Mouse (Mus musculus) right cerebral cortex, postnatal 14 days (tissue): ENCODE results near the gene Foxp2.
A peak's percentile ranks its signal among the peaks of the same experiment; 100 is the strongest.

Experiments used
- DNase-seq: peaks from one replicate; pipeline ENCODE4 v3.0.0; 2022

The Foxp2 gene

DNA sequence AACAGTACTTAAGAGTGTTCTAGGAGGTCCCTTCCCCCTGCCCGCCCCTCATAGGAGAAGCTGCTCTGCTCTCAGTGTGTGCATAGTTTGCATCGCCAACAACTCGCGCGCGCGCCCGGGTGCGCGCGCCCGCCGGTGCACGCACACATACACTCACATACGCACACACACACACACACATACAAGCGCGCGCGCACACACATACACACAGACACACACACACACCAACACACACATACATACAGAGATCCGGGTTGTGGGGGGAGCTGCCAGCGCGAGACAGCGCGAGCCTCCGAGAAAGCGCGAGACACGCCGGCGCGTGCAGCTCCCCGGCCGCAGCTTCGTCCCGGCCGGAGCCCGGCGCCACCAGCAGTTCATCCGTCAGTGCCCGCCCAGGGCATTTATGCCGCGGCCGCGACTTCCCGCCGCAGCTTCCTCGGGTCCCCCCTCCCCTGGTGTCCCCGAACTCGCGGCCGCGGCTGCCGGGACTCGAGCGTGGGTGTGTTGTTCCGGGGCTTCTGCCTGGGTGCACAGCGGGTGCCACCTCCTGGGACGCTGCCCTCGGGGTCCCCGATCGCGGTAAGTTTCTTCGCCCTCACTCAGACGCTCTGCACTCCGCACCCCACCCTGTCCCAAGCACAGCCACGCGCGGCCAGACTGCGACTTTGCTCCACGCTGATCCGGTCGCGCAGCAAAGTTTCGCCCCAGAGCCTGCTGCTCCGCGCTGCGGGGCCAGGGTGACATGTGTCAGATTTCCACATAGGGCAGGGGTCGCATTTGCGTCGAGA, at the start of gene Foxp2:
TSS of gene Foxp2 (plus strand) at position 167 of the 788 bp plus-strand sequence.
- DNase-seq, result peak; percentile 45

DNA sequence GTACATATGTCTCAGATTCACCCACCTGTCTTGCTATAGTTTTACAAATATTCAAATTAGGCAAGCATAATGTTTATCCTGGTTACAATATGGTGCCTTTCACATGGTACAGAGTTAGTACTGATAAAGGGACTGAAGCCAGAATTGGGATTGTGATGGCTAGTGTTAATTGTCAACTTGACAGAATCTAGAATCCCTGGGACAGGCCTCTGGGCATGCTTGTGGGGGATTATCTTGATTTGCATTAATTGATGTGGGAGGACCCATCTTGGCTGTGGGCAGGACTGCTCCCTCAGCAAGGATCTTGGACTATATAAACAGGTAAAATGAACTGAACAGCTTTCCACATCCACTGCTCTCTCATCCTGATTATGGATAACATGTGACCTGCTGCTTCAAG, 15.9 kb upstream of the Foxp2 start:
- no peak for DNase-seq

DNA sequence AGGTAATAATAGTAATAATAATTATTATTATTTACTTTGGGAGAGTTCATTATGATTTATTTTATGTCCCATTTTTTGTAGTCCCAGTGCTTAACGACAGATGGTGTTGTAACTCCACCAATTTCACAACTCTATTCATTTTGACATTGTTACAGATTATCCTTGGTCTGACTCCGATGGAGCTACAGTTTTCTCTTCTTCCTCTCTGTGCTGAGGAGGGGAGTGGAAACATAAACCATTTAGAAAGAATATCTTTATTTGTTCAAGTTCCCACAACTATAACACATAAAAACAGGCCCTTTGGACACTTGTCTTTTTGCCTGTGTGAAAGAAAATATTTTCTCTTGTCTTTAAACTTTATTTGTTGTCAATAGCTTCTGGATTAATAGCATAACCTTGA, 4.1 kb upstream of the Foxp2 start:
- no peak for DNase-seq

DNA sequence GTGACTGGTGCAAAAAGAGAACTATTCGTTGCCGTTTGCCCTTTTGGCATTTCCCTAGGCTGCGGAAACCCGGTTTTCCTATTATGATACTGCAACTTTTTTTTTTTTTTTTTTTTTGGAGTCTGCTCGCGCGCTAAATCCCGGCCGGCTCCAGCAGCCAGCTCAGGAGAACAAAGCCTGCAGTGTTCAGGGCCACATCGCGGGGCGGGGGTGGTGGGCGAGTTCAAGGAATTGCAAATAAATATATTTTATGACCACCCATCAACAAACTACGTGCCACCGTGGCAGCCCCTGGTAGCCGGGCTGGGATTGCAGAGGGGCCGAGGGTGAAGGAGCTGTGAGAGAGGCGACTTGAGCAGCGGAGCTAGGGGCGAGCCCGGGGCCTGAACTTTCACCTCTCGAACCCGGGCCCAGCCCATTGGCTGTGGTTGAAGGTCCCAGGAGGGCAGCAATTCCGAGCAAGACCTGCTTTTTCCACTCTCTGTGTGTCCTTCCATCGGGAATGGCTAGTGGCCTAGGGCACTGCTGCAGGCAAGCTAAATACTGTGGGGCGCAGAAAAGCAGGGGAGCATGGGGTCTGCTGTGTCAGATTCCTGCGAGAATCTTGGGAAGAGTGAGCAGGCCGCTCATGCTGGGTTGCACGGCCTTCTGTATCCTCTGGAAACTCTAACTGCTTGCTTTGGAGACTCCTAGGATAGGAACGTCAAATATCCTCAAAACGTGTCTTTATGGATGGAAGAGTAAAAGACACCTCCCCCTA, 2.9 kb upstream of the Foxp2 start:
- DNase-seq, result peak; percentile 15

DNA sequence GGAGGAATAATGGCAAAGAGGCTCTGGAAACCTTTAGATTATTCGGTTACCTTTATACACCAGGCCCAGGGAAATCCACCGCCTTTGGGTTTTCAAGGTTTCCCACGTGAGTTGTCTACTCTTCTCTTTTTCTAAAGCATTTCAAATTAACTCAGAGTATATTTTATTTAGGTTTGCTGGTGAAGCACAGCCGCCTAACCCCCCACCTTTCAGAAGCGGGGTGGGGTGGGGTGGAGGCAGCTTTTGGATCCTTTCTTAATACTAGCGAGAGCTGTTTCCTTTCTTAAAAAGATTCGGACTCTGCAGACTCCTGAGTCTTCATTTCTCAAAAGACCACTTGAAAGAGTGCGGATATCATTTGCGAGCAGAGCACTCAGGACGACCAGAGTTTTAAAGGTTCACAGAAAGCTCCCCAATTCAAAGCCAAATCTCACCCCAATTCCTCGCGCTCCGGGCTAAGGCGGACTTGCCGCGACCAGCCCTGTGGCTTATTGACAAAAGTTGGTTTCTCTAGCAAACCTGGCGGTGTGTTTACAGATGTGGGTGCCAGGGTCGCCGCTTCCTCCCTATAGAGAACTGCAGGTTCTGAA, 2.0 kb upstream of the Foxp2 start:
- no peak for DNase-seq

DNA sequence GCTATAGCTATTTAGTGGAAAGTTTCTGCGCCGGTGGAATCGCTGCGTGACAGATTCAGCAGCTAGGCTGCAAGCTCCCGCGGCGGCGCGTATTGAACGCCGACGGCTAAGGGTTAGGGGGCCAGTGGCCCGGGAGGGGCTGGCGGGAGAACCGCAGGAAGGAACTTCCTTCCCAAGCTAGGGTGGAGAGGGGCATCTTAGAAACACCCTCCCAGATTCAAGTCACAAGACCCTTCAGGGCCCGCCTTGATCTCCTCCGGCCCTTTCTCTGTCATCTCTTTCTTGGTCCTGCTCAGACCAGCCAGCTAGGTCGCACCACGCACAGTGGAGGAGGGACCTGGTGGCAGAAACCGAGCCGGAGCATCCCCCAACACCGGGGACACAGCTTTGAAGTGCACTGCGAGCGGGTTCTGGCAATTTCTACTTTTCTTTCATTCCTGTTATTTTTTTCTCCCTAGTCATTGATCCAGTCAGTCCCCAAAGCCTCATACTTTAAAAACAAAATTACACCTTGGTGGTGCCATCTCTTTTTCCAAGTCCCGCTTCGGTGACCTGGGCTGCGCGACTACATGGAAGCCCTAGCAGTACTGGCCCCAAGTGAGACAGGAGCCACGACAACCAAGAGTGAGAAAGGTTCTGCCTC, 1.1 kb upstream of the Foxp2 start:
- peak; percentile 11 for DNase-seq

DNA sequence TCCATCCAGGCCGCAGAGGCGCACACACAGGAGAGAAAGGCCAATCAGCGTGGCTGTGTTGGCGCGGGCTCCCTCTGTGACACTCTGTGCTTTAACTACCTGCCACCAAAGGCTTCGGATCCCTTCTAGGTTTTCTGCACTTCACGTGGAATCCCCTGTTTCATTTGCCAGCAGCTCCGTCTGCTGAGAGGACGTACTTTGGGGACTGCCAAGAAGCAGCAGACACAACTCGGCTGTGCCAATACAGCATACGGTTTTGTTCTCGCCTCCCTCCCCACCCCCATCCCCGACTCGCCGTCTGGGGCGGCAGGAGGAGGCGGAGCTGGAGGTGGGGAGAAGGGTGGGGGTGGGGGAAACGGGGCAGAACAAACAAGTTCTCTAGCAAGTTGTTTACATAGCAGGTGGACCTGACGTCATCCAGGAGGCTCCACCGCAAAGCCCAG, 549 bp upstream of the Foxp2 start:
- peak; percentile 59 for DNase-seq

DNA sequence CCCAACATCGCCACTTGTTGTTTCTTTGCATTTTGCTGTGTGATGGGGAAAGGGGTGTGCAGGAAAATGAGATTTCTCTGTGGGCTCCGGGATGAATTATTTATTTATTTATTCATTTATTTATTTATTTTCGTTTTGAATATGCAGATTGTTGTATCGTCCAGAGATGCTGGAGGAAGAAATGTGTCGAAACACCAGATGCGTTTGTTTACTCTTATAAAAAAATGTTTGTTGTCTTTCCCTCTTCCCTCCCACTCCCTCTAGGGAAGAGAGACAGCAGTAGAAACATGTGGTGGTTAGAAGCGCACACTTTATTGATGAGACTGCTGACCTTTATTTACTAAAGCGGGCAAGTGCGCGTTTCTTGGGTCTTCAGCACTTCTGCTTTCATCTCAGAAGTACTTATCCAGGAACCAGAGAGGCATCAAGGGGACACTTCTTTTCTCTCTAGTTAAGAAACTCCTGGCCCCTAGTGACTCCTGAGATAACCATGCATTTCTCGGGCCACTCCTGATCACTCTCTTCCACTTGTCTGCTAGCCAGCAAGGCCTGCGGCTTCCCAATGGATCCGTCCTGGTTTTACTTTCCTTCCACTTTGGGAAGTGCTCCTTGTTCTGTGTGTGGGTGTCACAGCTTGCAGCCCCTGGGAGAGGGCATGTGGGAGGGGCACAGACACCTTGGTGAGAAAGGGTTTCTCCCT, 972 bp downstream of the Foxp2 start:
- DNase-seq, result no peak

DNA sequence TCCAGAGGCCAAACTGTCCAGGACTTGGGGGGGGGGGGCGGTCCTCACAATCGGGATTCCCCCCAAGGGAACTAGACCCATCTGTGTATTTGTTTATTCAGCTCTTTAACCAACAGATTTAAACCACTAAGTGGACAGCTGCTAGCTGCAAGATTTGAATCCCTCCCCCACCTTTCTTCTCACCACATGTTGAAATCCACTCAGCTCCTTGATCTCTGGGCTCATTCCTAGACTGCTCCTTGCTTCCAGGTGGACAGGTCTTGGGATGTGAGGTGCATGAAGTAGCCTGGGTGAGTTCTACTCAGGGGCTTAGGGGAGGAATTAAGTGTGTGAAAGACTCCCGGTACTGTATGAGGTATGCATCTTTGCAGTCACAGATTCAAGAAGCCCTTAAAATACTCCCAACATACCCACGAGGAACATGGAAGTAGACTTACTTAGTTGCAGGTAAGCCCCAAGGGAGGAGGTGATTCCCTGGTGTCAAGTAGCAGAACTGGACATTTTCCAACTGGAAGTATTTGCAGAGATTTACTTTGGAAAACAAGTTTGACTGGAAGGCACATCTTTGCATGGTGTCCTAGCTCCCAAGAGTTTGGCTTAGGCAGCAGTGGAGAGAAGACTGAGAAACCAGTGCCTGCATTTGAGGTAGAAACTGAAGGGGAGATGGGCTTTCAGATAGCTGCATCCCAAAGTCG, 2.3 kb downstream of the Foxp2 start:
- DNase-seq, result no peak

DNA sequence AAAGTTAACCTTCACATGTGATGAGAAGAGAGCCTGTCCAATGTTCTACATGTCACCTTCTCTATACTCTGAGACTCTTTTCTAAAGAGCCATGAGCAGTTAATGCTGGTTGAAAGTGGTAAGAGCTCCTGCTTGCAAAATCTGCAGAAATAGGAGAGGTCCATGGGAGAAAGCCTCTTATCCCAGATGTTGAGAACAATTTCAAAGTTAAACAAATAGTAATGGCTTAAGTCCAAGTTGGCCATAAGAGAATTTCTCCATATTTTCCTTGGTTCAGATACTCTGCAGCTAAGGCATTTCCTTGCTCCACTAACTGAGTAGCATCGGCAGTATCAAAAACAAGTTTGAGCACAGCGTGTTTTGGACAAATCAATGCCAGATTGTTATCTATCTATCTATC, 13.9 kb downstream of the Foxp2 start:
- DNase-seq, result no peak

DNA sequence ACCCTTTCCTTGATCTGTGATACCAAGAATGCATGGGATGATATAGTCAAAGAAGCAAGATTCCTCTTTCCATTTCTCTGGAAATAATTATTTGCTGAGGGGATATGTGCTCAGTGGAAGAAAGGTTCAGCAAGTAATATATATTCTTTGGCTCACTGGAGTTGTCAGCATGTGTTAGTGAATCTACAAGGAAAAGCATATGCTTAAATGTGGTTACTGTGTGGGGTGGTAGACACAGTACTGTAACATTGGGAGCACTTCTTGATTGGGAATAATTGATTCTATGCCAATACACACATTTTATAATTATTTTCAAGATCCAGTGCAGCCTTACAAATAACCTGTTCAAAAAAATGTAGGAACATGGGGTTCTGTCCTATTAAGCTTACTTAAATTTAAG, 21.6 kb downstream of the Foxp2 start:
- DNase-seq, result no peak

DNA sequence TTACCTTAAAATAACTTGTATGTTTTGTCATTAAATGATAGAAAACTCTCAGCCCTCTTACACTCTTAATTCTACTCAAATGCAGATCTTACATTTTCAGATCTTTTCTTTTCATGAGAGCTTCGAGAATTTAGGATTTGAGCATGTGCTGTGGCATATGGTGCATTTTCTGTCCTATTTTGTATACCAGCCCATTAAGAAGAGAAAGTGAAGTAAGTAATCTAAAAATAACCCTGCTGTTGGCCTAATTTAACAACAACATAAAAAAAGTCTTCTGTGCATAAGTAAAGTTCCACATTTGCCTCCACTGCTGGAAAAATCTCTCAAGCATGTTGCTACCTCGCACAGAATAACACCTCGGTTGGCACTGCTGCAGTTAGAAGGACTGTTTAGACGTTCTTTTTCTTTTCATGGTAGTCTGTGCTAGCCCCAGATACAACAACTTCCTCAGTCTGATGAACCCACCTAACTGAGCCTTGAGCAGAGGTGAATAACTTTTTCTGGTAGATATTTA, 23.9 kb downstream of the Foxp2 start:
- no peak for DNase-seq

DNA sequence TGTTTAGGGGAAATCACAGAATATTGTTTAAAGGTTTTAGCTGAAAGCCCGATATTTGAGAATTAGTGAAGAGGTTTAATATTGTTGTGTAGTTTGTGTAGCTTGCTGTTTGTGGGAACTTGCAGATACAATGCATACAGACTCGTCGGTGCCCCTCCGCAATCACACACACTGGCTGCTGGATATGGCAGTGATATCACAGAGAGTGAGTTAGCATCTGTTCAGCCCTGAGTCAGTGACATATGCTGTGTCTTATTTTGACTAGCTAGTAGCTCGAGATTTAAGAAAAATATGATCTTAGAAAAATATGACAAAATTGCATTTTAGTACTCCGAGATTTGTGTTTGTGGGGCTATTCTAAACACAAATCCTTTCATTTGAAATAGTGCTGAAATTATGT, 49.9 kb downstream of the Foxp2 start:
- no peak for DNase-seq

DNA sequence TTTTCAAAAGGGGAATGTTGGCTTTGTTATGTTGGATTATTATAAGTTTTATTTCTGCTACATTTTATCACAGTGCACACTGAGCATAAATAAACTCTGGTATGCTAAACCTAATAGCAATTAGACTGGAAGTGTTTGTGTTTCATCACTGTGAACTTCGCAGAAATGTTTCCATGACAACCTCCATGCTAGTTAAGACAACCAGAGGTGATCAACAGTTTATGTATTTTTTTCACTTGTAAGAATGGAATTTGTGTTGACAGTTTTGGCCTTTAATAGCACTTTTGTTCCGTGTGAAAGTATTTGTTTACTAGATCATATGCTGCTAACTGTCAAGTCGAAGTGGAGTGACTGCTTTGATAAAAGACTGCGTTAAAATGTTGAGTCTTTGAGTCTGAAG, 51.6 kb downstream of the Foxp2 start:
- no peak for DNase-seq

DNA sequence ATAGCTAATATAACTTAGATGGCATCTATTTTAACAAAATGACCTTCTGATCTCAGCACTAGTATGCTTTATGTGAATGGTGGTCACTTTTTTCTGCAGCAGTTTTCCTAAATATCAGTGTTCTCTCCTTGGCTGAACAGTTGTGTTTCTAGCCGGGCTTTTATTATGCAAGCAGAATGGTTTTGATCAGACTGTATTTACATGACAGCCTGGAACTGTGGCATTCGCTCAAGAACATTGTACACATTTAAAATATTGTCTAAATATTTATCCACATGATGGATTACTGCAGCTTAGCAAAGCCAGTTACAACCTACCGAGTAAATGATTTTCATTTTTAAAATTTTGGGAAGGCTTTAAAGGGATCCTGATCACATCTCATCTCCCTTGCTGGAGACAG, 75.9 kb downstream of the Foxp2 start:
- no peak for DNase-seq

DNA sequence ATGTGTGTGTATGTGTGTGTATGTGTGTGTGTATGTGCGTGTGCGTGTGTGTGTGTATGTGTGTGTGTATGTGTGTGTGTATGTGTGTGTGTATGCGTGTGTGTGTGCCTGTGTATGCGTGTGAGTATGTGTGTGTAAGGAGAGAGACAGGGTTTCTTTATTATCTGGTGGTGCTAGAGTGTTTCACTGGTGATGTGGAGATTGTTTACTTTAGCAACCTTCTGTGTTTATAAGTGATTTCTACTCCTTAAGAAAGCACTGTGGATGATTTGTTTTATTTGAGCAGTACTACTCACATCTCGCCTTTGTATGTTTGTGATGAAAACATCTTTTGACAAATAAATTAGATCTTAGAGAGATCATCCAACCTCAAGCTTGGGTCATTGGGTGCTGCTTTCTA, 77.1 kb downstream of the Foxp2 start:
- no peak for DNase-seq

DNA sequence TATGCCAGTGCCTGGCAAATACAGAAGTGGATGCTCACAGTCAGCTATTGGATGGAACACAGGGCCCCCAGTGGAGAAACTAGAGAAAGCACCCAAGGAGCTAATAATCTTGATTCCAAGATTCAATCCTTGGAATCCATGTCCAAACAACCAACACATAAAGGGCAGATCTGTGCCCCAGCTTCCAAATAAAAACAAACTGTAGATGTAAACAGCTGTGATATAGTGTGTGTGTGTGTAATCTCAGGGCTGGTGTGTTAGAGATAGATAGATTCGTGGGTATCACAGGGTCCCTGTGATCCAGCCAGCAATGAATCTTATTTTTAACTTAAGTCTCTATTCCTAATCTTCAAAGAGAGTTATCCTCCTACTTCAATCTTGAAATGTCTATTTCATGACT, 107.0 kb downstream of the Foxp2 start:
- no peak for DNase-seq

DNA sequence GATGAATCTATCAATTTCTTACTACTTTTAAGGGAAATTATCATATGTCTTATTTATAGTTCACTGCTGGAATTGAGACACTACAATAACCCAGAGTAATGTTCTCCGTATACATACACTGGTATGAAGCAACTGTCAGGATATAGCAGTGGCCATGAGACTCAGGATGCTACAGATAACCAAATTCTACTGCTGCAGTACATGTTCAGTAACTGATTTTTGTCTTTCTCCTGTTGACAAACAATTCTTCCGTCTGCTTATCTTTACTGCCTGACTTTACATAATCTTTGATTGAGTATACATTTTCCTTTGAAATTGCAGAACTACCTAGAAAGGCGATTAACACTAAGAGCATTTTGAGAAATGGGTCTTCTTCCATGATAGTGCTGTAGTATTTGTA, 127.3 kb downstream of the Foxp2 start:
- no peak for DNase-seq

DNA sequence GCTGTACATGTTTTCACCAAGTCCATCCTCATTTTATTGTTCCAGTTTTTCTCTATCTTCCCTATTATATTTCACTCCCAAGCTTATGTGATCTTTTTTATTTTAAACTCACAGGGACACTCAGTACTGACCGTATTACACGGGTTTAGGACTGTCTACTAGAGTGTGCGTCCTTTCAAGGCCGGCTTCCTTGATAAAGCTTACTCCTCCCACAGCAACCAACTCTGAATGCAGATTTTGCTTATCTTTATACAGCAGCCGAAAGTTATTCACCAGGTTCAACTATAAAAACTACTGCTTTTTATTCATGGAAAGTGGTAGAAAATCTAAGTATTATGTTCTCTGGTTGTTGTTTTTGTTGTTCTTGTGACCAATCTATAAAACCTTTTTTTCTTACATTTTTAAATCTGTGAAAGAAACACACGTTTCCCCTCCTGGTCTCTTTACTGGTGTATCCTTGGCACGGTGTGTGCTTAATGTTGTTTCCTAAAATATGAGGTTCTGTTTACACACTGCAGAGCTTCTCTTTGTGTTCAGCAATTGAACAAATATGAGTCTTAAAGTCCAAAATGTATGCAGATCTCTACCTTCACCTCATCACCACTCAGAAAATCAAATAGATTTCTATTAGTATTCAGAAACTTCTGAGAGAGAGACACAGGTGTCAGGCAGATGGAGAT, 128.4 kb downstream of the Foxp2 start:
- DNase-seq, result no peak

DNA sequence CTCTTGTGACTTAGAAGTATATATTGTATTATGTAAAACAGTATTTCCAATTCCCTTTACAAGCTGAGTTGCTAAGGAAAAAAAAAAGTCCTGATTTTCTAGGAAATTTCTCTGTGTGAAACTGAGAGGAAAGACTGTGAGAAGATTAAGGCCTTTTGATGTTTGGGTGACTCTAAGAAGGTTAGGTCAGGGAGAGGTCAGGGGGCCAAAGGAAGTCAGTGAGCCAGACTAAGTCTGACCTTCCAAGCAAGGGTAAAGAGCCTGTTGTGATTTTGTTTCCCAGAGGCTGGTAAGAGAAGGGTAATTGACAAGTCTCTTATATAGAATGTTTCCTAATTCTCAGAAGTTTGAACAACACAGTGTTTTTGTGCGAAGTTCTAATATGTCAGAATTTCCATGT, 162.1 kb downstream of the Foxp2 start:
- DNase-seq, result no peak

DNA sequence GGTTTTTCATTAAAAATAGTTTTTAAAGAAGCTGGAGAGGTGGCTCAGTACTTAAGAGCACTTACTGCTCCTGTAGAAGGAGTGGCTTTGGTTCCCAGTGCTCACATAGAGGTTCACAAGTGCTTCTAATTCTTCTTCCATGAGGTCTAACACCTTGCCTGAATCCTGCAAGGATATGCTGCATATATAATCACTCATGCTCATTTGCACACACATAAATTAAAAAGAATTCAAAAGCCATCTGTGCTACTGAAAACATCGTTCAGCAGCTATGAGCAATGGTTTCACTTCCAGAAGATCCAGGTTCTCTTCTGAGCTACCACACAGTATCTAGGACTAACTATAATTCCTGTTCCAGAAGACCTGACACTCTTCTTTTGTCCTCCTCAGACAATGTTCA, 200.4 kb downstream of the Foxp2 start:
- no peak for DNase-seq
